Mouse (Mus musculus): ENCODE results near the gene Cdc73.

- TF ChIP-seq POLR2A (IDR thresholded peaks at IDR 0.05; ENCODE audit: borderline replicate concordance, insufficient read depth, low read length) (no peak), CTCF (IDR thresholded peaks at IDR 0.05; ENCODE audit: borderline replicate concordance, insufficient read depth, low read depth, low read length) (no peak)
Observed at GRCm38 (mm10) chr1:143554621-143555020, 148.1 kb downstream of the Cdc73 start.

Measured in cerebellum, adult 2 months (tissue).